Mouse (Mus musculus) E14TG2a.4 (cell line): ENCODE data around the gene Ptcd1.
A peak's percentile ranks its signal among the peaks of the same experiment; 100 is the strongest.
"Not testable (repeated sequence)": the region's sequence is repeated elsewhere in the genome, so short reads cannot be mapped to it uniquely, and the experiment has no call there.

Experiments
- H3K27me3 ChIP-seq: 2 replicates; pipeline ENCODE4 v1.6.1; 2014; ENCODE audit warnings: low read length, control low read depth; ENCODE audit not compliant: insufficient read depth
- H3K36me3 ChIP-seq: 2 replicates; pipeline ENCODE4 v1.6.1; 2014; ENCODE audit warnings: low read length, control low read depth; ENCODE audit not compliant: insufficient read depth
- H3K4me1 ChIP-seq: replicated peaks from 2 replicates; pipeline ENCODE4 v1.6.1; 2014; ENCODE audit warnings: low read depth, low read length, control low read depth
- H3K4me3 ChIP-seq: replicated peaks from 2 replicates; pipeline ENCODE4 v1.5.1; 2014; ENCODE audit warnings: mild to moderate bottlenecking, low read length
- H3K9me3 ChIP-seq: 2 replicates; pipeline ENCODE4 v1.6.1; 2014; ENCODE audit warnings: low read length, control low read depth
- CTCF ChIP-seq: conservative IDR thresholded peaks from 2 replicates; pipeline ENCODE4 v1.5.1; 2014; ENCODE audit warnings: low read length
- NANOG ChIP-seq: IDR thresholded peaks from 2 replicates; pipeline ENCODE4 v1.6.1; 2014; ENCODE audit warnings: borderline replicate concordance, low read length, mixed read lengths
- POU5F1 ChIP-seq: IDR thresholded peaks from 2 replicates; pipeline ENCODE4 v1.6.1; 2014; ENCODE audit warnings: low read length, borderline replicate concordance

Ptcd1 gene

GRCm38 (mm10) chr5:145166536-145167305, at the start of gene Ptcd1, which contains the start of gene Cpsf4:
Gene Ptcd1 (minus strand): TSS chr5:145167108.
Gene Cpsf4 (plus strand): TSS chr5:145167213.
- Histone ChIP-seq H3K36me3 (peaks cover 50% of the 10 kb centered on the region), H3K9me3 (no peaks in the 10 kb centered on the region), H3K4me3 (peak within 1 kb of the TSS; percentile 96), H3K4me1 (peaks cover 75% of the 10 kb centered on the region), H3K27me3 (no peaks in the 10 kb centered on the region)
- TF ChIP-seq NANOG: no peak
- no peak for TF ChIP-seq POU5F1
- TF ChIP-seq CTCF: no peak

GRCm38 (mm10) chr5:145214679-145215078, 47.8 kb upstream of the Ptcd1 start:
- peak overlapping the region; percentile 41 for H3K4me3 ChIP-seq
- peaks cover 60% of the 10 kb centered on the region for H3K36me3 ChIP-seq
- H3K27me3 ChIP-seq: no peaks in the 10 kb centered on the region
- TF ChIP-seq CTCF (peak; percentile 55), NANOG (no peak), POU5F1 (no peak)
- H3K9me3 ChIP-seq: no peaks in the 10 kb centered on the region
- H3K4me1 ChIP-seq: peaks cover 67% of the 10 kb centered on the region

- peaks cover 63% of the 10 kb centered on the region for H3K4me1 ChIP-seq
- TF ChIP-seq POU5F1: no peak
- TF ChIP-seq NANOG: no peak
- TF ChIP-seq CTCF: peak; percentile 45
- no peaks in the 10 kb centered on the region for H3K27me3 ChIP-seq
- H3K36me3 ChIP-seq: peaks cover 55% of the 10 kb centered on the region
- no peak overlapping the region for H3K4me3 ChIP-seq
- H3K9me3 ChIP-seq: no peaks in the 10 kb centered on the region
Observed at GRCm38 (mm10) chr5:145213505-145213904, 46.6 kb upstream of the Ptcd1 start.

- no peak for TF ChIP-seq CTCF
- Histone ChIP-seq H3K4me3 (no peak overlapping the region), H3K9me3 (no peaks in the 10 kb centered on the region), H3K4me1 (peaks cover 60% of the 10 kb centered on the region), H3K36me3 (peaks cover 58% of the 10 kb centered on the region), H3K27me3 (no peaks in the 10 kb centered on the region)
Observed at GRCm38 (mm10) chr5:145212216-145212615, 45.3 kb upstream of the Ptcd1 start.

- peaks cover 57% of the 10 kb centered on the region for H3K4me1 ChIP-seq
- H3K36me3 ChIP-seq: peaks cover 55% of the 10 kb centered on the region
- no peak overlapping the region for H3K4me3 ChIP-seq
- TF ChIP-seq POU5F1 (no peak), NANOG (no peak), CTCF (no peak)
- no peaks in the 10 kb centered on the region for H3K27me3 ChIP-seq
- no peaks in the 10 kb centered on the region for H3K9me3 ChIP-seq
Observed at GRCm38 (mm10) chr5:145211340-145211739, 44.4 kb upstream of the Ptcd1 start.

- peaks cover 45% of the 10 kb centered on the region for H3K4me1 ChIP-seq
- not testable (repeated sequence) for H3K9me3 ChIP-seq, H3K27me3 ChIP-seq
- peak overlapping the region; percentile 52 for H3K4me3 ChIP-seq
- H3K36me3 ChIP-seq: peaks cover 44% of the 10 kb centered on the region
Observed at GRCm38 (mm10) chr5:145208391-145208790, 41.5 kb upstream of the Ptcd1 start.

GRCm38 (mm10) chr5:145207954-145208353, 41.0 kb upstream of the Ptcd1 start:
- Histone ChIP-seq H3K36me3 (peaks cover 40% of the 10 kb centered on the region), H3K27me3 (no peaks in the 10 kb centered on the region)
- TF ChIP-seq CTCF (no peak), POU5F1 (no peak), NANOG (no peak)

GRCm38 (mm10) chr5:145207385-145207784, 40.5 kb upstream of the Ptcd1 start:
- H3K36me3 ChIP-seq: peaks cover 35% of the 10 kb centered on the region
- no peaks in the 10 kb centered on the region for H3K27me3 ChIP-seq
- H3K9me3 ChIP-seq: no peaks in the 10 kb centered on the region
- H3K4me3 ChIP-seq: 0 out of 2 replicates have a peak overlapping the region, but pooled peaks have one; percentile 2
- peaks cover 55% of the 10 kb centered on the region for H3K4me1 ChIP-seq
- no peak for TF ChIP-seq POU5F1
- TF ChIP-seq NANOG: no peak
- TF ChIP-seq CTCF: no peak

More at GRCm38 (mm10) chr5:145207954-145208353, 41.0 kb upstream of the Ptcd1 start:
- Histone ChIP-seq H3K4me1 (peaks cover 50% of the 10 kb centered on the region), H3K9me3 (no peaks in the 10 kb centered on the region), H3K4me3 (0 out of 2 replicates have a peak overlapping the region, but pooled peaks have one; percentile 2)

GRCm38 (mm10) chr5:145205041-145205440, 38.1 kb upstream of the Ptcd1 start:
- TF ChIP-seq NANOG (no peak), POU5F1 (no peak), CTCF (no peak)
- peak overlapping the region; percentile 88 for H3K4me3 ChIP-seq
- H3K4me1 ChIP-seq: peaks cover 61% of the 10 kb centered on the region
- peaks cover 12% of the 10 kb centered on the region for H3K36me3 ChIP-seq
- no peaks in the 10 kb centered on the region for H3K27me3 ChIP-seq
- H3K9me3 ChIP-seq: no peaks in the 10 kb centered on the region
